Mouse (Mus musculus) right cerebral cortex, postnatal 36 days (tissue): Measurements from ENCODE around the gene Frat1.
"Not testable (repeated sequence)": the region's sequence is repeated elsewhere in the genome, so short reads cannot be mapped to it uniquely, and the experiment has no call there.

ENCODE experiments used
- DNase-seq, 2 experiments: peaks; one replicate each; pipeline ENCODE4 v3.0.0; 2022; ENCODE audit warnings: low spot score in 2 of 2, mixed read lengths in 1 of 2

The Frat1 gene

GRCm38 (mm10) chr19:41842196-41842595, 12.4 kb downstream of the Frat1 start:
- DNase-seq, result no peak

- DNase-seq, result no peak
Observed at GRCm38 (mm10) chr19:41842706-41843105, 12.9 kb downstream of the Frat1 start.

- no peak for DNase-seq
Observed at GRCm38 (mm10) chr19:41844345-41844744, 14.6 kb downstream of the Frat1 start.

- no peak for DNase-seq
Observed at GRCm38 (mm10) chr19:41846366-41847090, 16.8 kb downstream of the Frat1 start.

GRCm38 (mm10) chr19:41847091-41847581, 17.4 kb downstream of the Frat1 start:
- DNase-seq, result no peak

GRCm38 (mm10) chr19:41847614-41847991, 17.8 kb downstream of the Frat1 start:
- DNase-seq, result peak in 1 of 2 experiments; percentile 44

GRCm38 (mm10) chr19:41847992-41848851, 18.5 kb downstream of the Frat1 start, which contains the start of gene Frat2:
Gene Frat2, minus strand, starts transcription at chr19:41848132.
- DNase-seq, result peak; percentile 81 to 84

GRCm38 (mm10) chr19:41850021-41850718, 20.4 kb downstream of the Frat1 start:
- no peak for DNase-seq

- DNase-seq, result no peak
Observed at GRCm38 (mm10) chr19:41850719-41851543, 21.2 kb downstream of the Frat1 start.

- DNase-seq, result no peak
Observed at GRCm38 (mm10) chr19:41852423-41852822, 22.7 kb downstream of the Frat1 start.

GRCm38 (mm10) chr19:41857086-41857762, 27.5 kb downstream of the Frat1 start:
- no peak for DNase-seq

- no peak for DNase-seq
Observed at GRCm38 (mm10) chr19:41857816-41858310, 28.1 kb downstream of the Frat1 start.

GRCm38 (mm10) chr19:41866707-41867106, 36.9 kb downstream of the Frat1 start:
- no peak for DNase-seq

GRCm38 (mm10) chr19:41869296-41869695, 39.5 kb downstream of the Frat1 start:
- DNase-seq, result peak; percentile 30 to 31

GRCm38 (mm10) chr19:41869946-41870345, 40.2 kb downstream of the Frat1 start:
- DNase-seq, result not testable (repeated sequence)

- DNase-seq, result peak in 1 of 2 experiments; percentile 21
Observed at GRCm38 (mm10) chr19:41872285-41872684, 42.5 kb downstream of the Frat1 start.

- no peak for DNase-seq
Observed at GRCm38 (mm10) chr19:41874356-41874755, 44.6 kb downstream of the Frat1 start.

GRCm38 (mm10) chr19:41881842-41882241, 52.1 kb downstream of the Frat1 start:
- no peak for DNase-seq
